Comparison of ENCODE assay signal across 9 mouse cellular contexts in the genomic region with DNA sequence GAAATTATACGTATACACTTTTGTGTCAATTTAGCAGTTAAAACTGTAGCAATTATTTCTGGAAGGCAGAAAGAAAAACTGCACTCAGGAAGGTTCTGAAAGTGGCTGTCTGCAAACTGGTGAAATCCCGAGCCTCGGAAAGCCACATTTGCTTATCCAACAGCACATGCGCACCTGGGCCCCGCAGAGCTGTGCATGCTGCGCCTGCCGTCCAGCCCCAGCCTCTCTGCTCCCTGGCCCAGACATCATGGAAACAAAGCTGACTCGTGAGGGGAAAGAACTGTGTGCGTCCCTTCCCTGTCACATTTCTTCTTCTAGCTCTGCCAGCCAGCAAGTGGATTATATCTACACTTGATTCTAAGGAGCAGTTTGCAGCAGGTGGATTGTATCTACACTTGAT.
DNase-seq lines count a peak whose midpoint lies in the region; ATAC-seq and TF ChIP-seq lines count a peak whose summit lies in the region.
"Had no signal": no experiment of that assay in that cellular context is flagged by ENCODE, and none has a peak within 500 bp of the region (broad histone marks: within the 10 kb centered on the region; RNA-seq: fewer than 3 reads in every experiment).

No protein-coding gene starts in this region.

- WGBS in kidney, adult 2 months = 55% methylated on average over 9 of the region's 9 CpGs
- 59% methylated on average over 9 of the region's 9 CpGs for WGBS in hindbrain, embryonic 16.5 days
- WGBS in stomach, embryonic 16.5 days = 45% methylated on average over 9 of the region's 9 CpGs

- peak; percentile 8 for DNase-seq in kidney, adult 2 months
- no peak for DNase-seq in kidney, adult 11 months
- DNase-seq in thymus, postnatal 14 days = peak; percentile 60
- no peak for DNase-seq in thymus, adult 18-20 months
- no peak for DNase-seq in B cell, adult 2 months

- peak overlapping the region; percentile 35 for H3K4me2 ChIP-seq in hindbrain, embryonic 16.5 days (ENCODE audit: low read length)
- peak overlapping the region; percentile 19; the same call in 1 of the 2 replicates for H3K4me2 ChIP-seq in stomach, embryonic 16.5 days (ENCODE audit: low read depth, low read length)

- H3K4me1 ChIP-seq in kidney, adult 2 months (ENCODE audit: control insufficient read depth, insufficient read depth, low read length) = no peaks in the 10 kb centered on the region
- H3K4me1 ChIP-seq in hindbrain, embryonic 16.5 days (ENCODE audit: control insufficient read depth, insufficient read depth, low read depth, low read length) = peaks cover 3% of the 10 kb centered on the region
- H3K4me1 ChIP-seq in stomach, embryonic 16.5 days (ENCODE audit: control insufficient read depth, insufficient read depth, low read length) = no peaks in the 10 kb centered on the region

- H3K27me3 ChIP-seq in kidney, adult 2 months (replicated peaks; ENCODE audit: control insufficient read depth, insufficient read depth, low read length) = no peaks in the 10 kb centered on the region
- H3K27me3 ChIP-seq in hindbrain, embryonic 16.5 days (replicated peaks; ENCODE audit: control insufficient read depth, insufficient read depth, low read length) = no peaks in the 10 kb centered on the region
- H3K27me3 ChIP-seq in stomach, embryonic 16.5 days (ENCODE audit: control insufficient read depth, insufficient read depth, low read length) = no peaks in the 10 kb centered on the region

- TF ChIP-seq CTCF in kidney, adult 2 months (conservative IDR thresholded peaks at IDR 0.05; ENCODE audit: insufficient read depth, insufficient read length, low read depth, low read length) = no peak

- no peaks in the 10 kb centered on the region for H3K36me3 ChIP-seq in kidney, adult 2 months (ENCODE audit: control insufficient read depth, insufficient read depth, low read length)
- H3K36me3 ChIP-seq in hindbrain, embryonic 16.5 days (ENCODE audit: control insufficient read depth, insufficient read depth, low read length) = no peaks in the 10 kb centered on the region
- no peaks in the 10 kb centered on the region for H3K36me3 ChIP-seq in stomach, embryonic 16.5 days (ENCODE audit: control insufficient read depth, insufficient read depth, low read length)

- TF ChIP-seq POLR2A in kidney, adult 2 months (IDR thresholded peaks at IDR 0.05; ENCODE audit: low read depth, low read length) = no peak

- H3K9me3 ChIP-seq in hindbrain, embryonic 16.5 days (ENCODE audit: control insufficient read depth, low read length) = no peaks in the 10 kb centered on the region
- no peaks in the 10 kb centered on the region for H3K9me3 ChIP-seq in stomach, embryonic 16.5 days (replicated peaks; ENCODE audit: control insufficient read depth, low read length)

- H3K27ac ChIP-seq in kidney, adult 2 months (ENCODE audit: insufficient read depth, low read depth, low read length) = no peak overlapping the region
- peak overlapping the region; percentile 52; the same call in 1 of the 2 replicates for H3K27ac ChIP-seq in hindbrain, embryonic 16.5 days (ENCODE audit: low read depth, low read length)
- H3K27ac ChIP-seq in stomach, embryonic 16.5 days (ENCODE audit: low read length) = peak overlapping the region; percentile 46; the same call in 1 of the 2 replicates

- H3K4me3 ChIP-seq in kidney, adult 2 months (ENCODE audit: insufficient read depth, low read depth, low read length) = peak overlapping the region; percentile 49
- H3K4me3 ChIP-seq in hindbrain, embryonic 16.5 days (ENCODE audit: low read length) = peak overlapping the region; percentile 28
- H3K4me3 ChIP-seq in stomach, embryonic 16.5 days (replicated peaks; ENCODE audit: low read length) = 0 out of 2 replicates have a peak overlapping the region, but pooled peaks have one; percentile 6
- H3K4me3 ChIP-seq: erythroblast, embryonic 14.5 days had no signal

- ATAC-seq in hindbrain, embryonic 16.5 days = peak; percentile 53; the same call in 1 of the 2 replicates
- ATAC-seq in stomach, embryonic 16.5 days (ENCODE audit: insufficient read depth, low FRiP score) = 0 out of 2 replicates have a peak, but pooled peaks have one; percentile 44
- ATAC-seq in erythroblast, adult 5-6 weeks (replicated peaks; ENCODE audit: low FRiP score, poor library complexity, severe bottlenecking) = no peak

- peak overlapping the region; percentile 25; the same call in 1 of the 2 replicates for H3K9ac ChIP-seq in hindbrain, embryonic 16.5 days (ENCODE audit: low read depth, low read length)
- H3K9ac ChIP-seq in stomach, embryonic 16.5 days (ENCODE audit: low read length) = no peak overlapping the region

Comparison
In these comparisons a context has a peak if more than half of its experiments do, and no peak if none do; other contexts are left out.
1. DNase-seq: peak in kidney, adult 2 months (single experiment) and thymus, postnatal 14 days (single experiment); none in kidney, adult 11 months (single experiment), thymus, adult 18-20 months (0 of 2) and B cell, adult 2 months (0 of 2).
2. Peak in every context shown above with its lines, with median percentiles within 50 percentile points of each other: H3K4me3 ChIP-seq.